Mouse (Mus musculus): ENCODE data around the gene Gm7137. TPM values are rescaled to one million over a fixed set of nuclear protein-coding genes. Genes with fewer than 3 reads are reported as not detected.
"Not testable (repeated sequence)": the region's sequence is repeated elsewhere in the genome, so short reads cannot be mapped to it uniquely, and the experiment has no call there.

Gene Gm7137
- total RNA-seq, 2 experiments from 2014 or later, result not detected

DNA sequence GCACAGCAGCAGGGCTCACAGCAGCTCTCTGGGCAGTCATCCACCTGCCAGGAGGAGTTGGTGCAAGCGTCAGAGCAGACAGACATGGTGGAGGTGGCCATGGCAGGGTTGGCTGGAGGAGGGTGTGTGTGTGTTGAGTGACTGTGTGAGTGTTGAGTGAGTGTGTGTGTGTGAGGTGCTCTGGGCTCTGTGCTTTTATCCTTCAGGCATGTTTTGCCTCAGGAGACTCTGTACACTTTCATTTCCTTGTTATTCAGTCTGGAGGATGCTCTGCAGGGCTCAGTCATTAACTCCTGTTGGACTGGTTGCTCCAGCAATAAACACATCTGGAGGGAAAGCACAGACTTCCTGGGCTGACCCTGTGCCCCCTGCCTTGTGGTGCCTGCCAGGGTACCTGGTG lies 36.7 kb downstream of the Gm7137 start, which contains the start of gene Gm9736:
Gm9736 (minus strand) TSS at position 101 of the 400 bp plus-strand sequence.
- DNase-seq, result not testable (repeated sequence)

DNA sequence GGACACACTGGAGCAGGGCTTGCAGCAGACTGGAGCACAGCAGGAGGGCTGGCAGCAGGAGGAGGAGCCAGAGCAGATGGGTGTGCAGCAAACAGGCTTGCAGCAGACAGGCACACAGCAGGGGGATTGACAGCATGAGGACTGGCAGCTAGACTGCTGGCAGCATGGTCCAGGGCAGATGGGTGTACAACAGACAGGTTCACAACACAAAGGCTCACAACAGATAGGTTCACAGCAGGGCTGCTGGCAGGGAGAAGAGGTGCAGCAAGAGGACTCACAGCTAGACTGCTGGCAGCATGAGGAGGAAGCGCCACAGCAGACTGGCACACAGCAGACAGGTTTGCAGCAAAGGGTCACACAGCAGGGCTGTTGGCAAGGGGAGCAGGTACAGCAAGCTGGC lies 37.3 kb downstream of the Gm7137 start:
- DNase-seq, result not testable (repeated sequence)

DNA sequence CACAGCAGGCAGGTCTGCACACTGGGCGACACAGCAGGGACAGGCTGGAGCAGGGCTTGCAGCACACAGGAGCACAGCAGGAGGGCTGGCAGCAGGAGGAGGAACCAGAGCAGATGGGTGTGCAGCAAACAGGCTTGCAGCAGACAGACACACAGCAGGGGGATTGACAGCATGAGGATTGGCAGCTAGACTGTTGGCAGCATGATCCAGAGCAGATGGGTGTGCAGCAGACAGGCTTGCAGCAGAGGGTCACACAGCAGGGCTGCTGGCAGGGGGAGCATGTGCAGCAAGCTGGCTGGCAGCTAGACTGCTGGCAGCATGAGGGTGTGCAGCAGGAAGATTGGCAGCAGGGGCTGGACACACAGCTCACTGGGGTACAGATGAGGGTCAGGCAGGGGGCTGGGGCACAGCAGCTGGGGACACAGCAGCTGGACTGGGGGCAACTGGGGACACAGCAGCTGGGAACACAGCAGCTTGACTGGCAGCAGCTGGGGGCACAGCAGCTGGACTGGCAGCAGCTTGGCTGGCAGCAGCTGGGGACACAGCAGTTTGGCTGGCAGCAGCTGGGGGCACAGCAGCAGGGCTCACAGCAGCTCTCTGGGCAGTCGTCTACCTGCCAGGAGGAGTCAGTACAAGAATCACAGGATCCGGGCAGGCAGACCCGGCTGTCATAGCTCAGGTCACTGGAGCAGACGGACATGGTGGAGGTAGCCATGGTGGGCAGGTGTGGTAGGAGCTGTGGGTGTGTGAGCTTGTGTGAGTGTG lies 45.9 kb downstream of the Gm7137 start, which contains the start of gene Gm18596:
Gm18596 (minus strand) TSS at position 715 of the 765 bp plus-strand sequence.
- not testable (repeated sequence) for DNase-seq

DNA sequence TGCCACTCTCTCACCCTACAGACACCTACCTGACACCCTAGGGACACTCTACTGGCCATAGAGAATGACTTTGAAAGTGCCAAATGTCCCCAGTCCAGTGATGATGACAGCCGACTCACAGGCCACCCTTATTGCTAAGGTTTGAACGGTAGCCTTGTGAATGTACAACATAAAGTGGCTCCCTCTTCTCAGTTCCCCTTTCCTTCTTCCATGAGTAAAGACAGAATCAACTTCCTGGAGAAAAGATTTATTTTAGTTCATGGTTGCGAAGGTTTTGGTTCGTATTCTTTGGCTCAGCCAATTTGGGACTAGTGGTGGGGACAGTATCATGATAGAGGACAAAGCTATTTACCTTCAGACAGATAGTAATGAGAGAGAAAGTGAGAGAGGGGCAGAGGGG lies 49.1 kb downstream of the Gm7137 start:
- DNase-seq, result no peak

Other genes starting within 250 kb of the Gm7137 start
- 100 to 1,000 TPM; 197 to 219 TPM for gene Pttg1ip, start 206.5 kb downstream of the Gm7137 start, total RNA-seq (2021)
- gene Sumo3, start 182.1 kb downstream of the Gm7137 start, total RNA-seq (2021), result 100 to 1,000 TPM in 1 of 2 experiments, 10 to 100 TPM in 1; 89.0 to 106 TPM
- 10 to 100 TPM; 24.1 to 27.6 TPM for gene Gm49325, start 182.0 kb downstream of the Gm7137 start, total RNA-seq (2021)
- gene Ube2g2, start 165.9 kb downstream of the Gm7137 start, total RNA-seq (2021), result 10 to 100 TPM; 57.3 to 67.6 TPM
- gene Tspear, start 101.6 kb downstream of the Gm7137 start, total RNA-seq (2021), result under 1 TPM; 0.16 to 0.23 TPM
- gene Gm19402, start 97.4 kb downstream of the Gm7137 start, total RNA-seq (2021), result not detected
- gene Gm9508, start 91.0 kb downstream of the Gm7137 start, total RNA-seq (2021), result not detected
- not detected for gene Gm10272, start 81.6 kb downstream of the Gm7137 start, total RNA-seq (2021)
- gene Gm10024, start 76.7 kb downstream of the Gm7137 start, total RNA-seq (2021), result not detected
- not detected for gene Gm10142, start 72.4 kb downstream of the Gm7137 start, total RNA-seq (2021)
- gene Krtap12-1, start 67.6 kb downstream of the Gm7137 start, total RNA-seq (2021), result not detected
- gene Gm10100, start 61.7 kb downstream of the Gm7137 start, total RNA-seq (2021), result not detected
- gene Gm18596, start 45.6 kb downstream of the Gm7137 start, total RNA-seq (2021), result not detected
- gene Gm9736, start 36.8 kb downstream of the Gm7137 start, total RNA-seq (2021), result not detected
- not detected for gene Gm3233, start 28.5 kb downstream of the Gm7137 start, total RNA-seq (2021)
- not detected for gene Gm3238, start 16.9 kb downstream of the Gm7137 start, total RNA-seq (2021)
- not detected for gene Gm7138, start 11.3 kb downstream of the Gm7137 start, total RNA-seq (2021)
- not detected for gene Gm3250, start 5.7 kb downstream of the Gm7137 start, total RNA-seq (2021)
- not detected for gene Gm9639, start 6.9 kb upstream of the Gm7137 start, total RNA-seq (2021)
- not detected for gene Gm19668, start 10.9 kb upstream of the Gm7137 start, total RNA-seq (2021)
- gene Gm9507, start 23.6 kb upstream of the Gm7137 start, total RNA-seq (2021), result not detected
- not detected for gene Gm2696, start 26.5 kb upstream of the Gm7137 start, total RNA-seq (2021)
- not detected for gene Krtap10-4, start 38.9 kb upstream of the Gm7137 start, total RNA-seq (2021)
- not detected for gene Krtap10-10, start 47.7 kb upstream of the Gm7137 start, total RNA-seq (2021)
- gene Gm36176, start 58.6 kb upstream of the Gm7137 start, total RNA-seq (2021), result not detected
- not detected for gene Gm10318, start 64.7 kb upstream of the Gm7137 start, total RNA-seq (2021)
- gene Gm3285, start 73.8 kb upstream of the Gm7137 start, total RNA-seq (2021), result not detected
- 1 to 10 TPM; 4.2 to 5.7 TPM for gene Lrrc3, start 114.3 kb upstream of the Gm7137 start, total RNA-seq (2021)
- gene Trpm2, start 182.4 kb upstream of the Gm7137 start, total RNA-seq (2021), result 1 to 10 TPM; 2.2 to 4.7 TPM
- 10 to 100 TPM; 18.6 to 20.9 TPM for gene 1810043G02Rik, start 190.3 kb upstream of the Gm7137 start, total RNA-seq (2021)
- gene Pfkl, start 221.9 kb upstream of the Gm7137 start, total RNA-seq (2021), result 100 to 1,000 TPM; 116 to 131 TPM